Mouse (Mus musculus): ENCODE measurements around the gene Cfdp1.

Gene Cfdp1

GRCm38 (mm10) chr8:111853861-111854501 is at the start of gene Cfdp1:
Gene Cfdp1, minus strand, starts transcription at chr8:111854291.
- DNase-seq = peak; percentile 94

- no peak for DNase-seq
Observed at GRCm38 (mm10) chr8:111902080-111902479, 48.0 kb upstream of the Cfdp1 start.

- no peak for DNase-seq
Observed at GRCm38 (mm10) chr8:111898586-111898985, 44.5 kb upstream of the Cfdp1 start.

GRCm38 (mm10) chr8:111894955-111895354 is 40.9 kb upstream of the Cfdp1 start:
- DNase-seq = no peak

GRCm38 (mm10) chr8:111892615-111893014 is 38.5 kb upstream of the Cfdp1 start:
- no peak for DNase-seq

GRCm38 (mm10) chr8:111891983-111892382 is 37.9 kb upstream of the Cfdp1 start:
- no peak for DNase-seq

- no peak for DNase-seq
Observed at GRCm38 (mm10) chr8:111890911-111891303, 36.8 kb upstream of the Cfdp1 start.

GRCm38 (mm10) chr8:111889931-111890910 is 36.1 kb upstream of the Cfdp1 start:
- peak; percentile 45 to 53 for DNase-seq

GRCm38 (mm10) chr8:111888091-111888650 is 34.1 kb upstream of the Cfdp1 start:
- DNase-seq = peak in 1 of 2 experiments; percentile 25

- DNase-seq = no peak
Observed at GRCm38 (mm10) chr8:111887479-111887878, 33.4 kb upstream of the Cfdp1 start.

GRCm38 (mm10) chr8:111883615-111884014 is 29.5 kb upstream of the Cfdp1 start:
- no peak for DNase-seq

GRCm38 (mm10) chr8:111881591-111881990 is 27.5 kb upstream of the Cfdp1 start:
- peak; percentile 55 to 65 for DNase-seq

- DNase-seq = no peak
Observed at GRCm38 (mm10) chr8:111877711-111878110, 23.6 kb upstream of the Cfdp1 start.

- peak; percentile 99 to 100 for DNase-seq
Observed at GRCm38 (mm10) chr8:111876355-111876948, 22.4 kb upstream of the Cfdp1 start, which contains the start of gene Tmem170. Gene Tmem170, minus strand, starts transcription at chr8:111876750.

- peak; percentile 23 to 31 for DNase-seq
Observed at GRCm38 (mm10) chr8:111875758-111876157, 21.7 kb upstream of the Cfdp1 start.

GRCm38 (mm10) chr8:111871278-111871677 is 17.2 kb upstream of the Cfdp1 start:
- no peak for DNase-seq

- DNase-seq = no peak
Observed at GRCm38 (mm10) chr8:111870379-111870778, 16.3 kb upstream of the Cfdp1 start.

GRCm38 (mm10) chr8:111868664-111869063 is 14.6 kb upstream of the Cfdp1 start:
- DNase-seq = no peak

- DNase-seq = no peak
Observed at GRCm38 (mm10) chr8:111865857-111866256, 11.8 kb upstream of the Cfdp1 start.

- no peak for DNase-seq
Observed at GRCm38 (mm10) chr8:111865130-111865852, 11.2 kb upstream of the Cfdp1 start.

- no peak for DNase-seq
Observed at GRCm38 (mm10) chr8:111864648-111865047, 10.6 kb upstream of the Cfdp1 start.

GRCm38 (mm10) chr8:111863280-111863679 is 9.2 kb upstream of the Cfdp1 start:
- no peak for DNase-seq
